Mouse (Mus musculus) MEL-GATA-1-ER (cell line): ENCODE results near the gene Mthfd1l.

Experiments used
- DNase-seq: peaks from one replicate; pipeline ENCODE4 v3.0.0-alpha.2; 2012; ENCODE audit warnings: low read depth; ENCODE audit errors: extremely low read depth

Gene Mthfd1l

DNA sequence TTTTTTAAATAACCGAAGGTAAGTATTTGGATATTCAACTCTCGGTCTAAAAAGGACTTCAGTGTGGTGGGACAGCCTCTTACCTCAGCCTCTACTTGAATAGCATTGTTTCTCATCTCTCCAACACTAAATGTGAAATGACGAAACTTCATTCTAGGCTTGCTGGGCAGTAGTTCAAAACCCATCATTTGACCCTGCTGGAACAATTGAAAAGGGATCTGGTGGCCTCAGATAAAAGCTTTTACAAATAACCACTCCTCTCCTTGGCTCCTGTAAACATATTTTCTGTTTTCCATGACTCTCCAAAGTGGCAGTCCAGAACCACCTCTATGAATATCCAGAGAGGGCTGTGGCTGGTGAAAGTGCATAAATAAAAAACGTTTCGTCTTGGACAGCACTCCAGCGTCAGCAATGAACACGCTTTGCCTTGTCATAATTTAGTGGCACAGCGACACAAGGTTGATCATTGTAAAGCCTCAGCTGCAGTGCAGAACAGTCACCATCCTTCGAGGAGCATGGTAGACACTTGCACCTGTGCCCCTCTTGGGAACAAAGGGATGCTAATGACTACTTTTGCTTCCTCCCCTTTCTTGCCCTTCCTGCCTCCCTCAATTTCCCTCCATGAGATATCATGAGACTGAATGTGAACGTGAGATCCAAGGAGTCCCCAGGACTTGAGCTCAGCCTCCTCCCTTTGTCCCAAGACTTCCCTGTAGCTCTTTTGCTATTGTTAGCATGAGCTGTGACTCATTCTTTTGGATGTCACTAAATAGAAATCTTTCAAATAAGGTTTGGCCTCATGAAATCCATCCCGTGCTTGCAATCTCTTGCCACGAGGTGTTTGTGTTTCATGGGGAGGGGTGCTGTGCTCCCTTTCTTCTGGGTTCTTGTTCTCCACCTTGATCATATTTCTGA, 179.2 kb downstream of the Mthfd1l start:
- no peak for DNase-seq

DNA sequence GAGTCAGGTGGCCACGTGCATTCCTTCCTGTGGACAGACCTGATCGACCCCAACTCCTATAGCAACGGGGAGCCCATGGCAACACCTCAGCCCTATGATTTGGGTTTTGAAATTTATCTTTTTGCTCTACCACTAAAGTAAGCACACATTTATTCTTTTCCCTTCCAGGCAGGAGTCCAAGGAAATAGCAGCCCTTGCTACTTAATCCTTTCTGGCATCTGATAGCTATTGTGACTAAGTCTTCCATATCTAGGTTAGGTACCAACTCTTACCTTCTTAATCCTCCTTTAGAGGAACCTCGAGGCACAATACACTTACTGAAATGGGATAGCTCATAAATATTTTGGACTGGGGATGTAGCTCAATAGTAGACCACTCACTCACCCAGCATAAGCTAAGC, 180.1 kb downstream of the Mthfd1l start:
- DNase-seq: no peak

DNA sequence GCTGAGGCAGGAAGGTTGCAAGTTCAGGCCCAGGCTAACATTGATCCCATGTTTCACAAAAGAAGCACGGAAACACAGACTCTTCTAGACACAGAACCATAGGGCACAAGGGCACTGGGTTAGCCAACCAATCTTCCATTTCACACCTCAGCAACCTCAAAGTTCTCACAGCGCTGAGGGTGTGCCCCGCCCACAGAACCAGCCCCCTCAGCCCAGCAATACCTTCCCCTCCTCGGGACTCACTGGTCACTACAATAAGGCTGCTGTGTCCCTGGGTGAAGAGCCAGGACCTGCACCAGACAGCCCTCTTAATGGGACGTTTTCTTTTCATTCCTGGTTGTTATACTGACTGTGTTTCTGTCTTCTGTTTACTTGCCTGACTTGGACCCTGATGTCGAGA, 181.1 kb downstream of the Mthfd1l start:
- DNase-seq: no peak

DNA sequence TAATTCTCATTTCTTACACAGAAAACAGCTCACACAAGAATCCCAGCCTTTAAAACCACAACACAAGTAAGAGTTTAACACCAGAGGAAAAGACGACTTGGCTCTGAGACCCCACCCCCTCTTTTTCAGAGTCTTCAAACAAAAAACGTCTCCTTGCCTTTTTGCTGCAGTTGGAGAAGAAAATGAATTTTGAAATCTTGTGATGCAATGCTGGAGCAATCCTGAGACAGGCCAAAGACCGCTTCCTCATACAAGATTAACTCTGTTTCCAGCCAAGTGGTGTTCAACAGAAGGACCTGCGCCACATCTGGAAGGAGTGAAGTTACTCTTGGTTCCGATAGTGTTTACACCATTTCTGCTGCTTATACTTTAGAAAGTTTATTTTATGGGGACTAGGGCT, 182.6 kb downstream of the Mthfd1l start:
- DNase-seq: no peak

DNA sequence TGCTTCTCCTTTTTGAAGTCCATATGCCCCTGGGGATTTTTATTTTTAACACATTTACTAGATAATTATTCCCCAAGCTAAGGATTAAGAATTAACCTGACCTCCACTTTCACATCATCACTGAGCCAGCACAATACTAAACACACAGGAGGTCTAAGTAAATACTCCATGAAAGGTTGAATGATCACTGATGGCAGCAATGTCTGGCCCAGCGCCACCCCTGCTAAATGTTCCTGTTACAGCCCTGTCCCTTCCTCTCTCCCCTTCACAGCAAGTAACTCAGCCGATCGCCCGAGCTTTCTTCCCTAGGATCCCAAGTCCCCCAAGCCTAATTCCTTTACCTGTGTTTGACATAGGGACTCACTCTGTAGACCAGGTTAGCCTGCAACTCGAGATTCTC, 185.6 kb downstream of the Mthfd1l start:
- DNase-seq: no peak

DNA sequence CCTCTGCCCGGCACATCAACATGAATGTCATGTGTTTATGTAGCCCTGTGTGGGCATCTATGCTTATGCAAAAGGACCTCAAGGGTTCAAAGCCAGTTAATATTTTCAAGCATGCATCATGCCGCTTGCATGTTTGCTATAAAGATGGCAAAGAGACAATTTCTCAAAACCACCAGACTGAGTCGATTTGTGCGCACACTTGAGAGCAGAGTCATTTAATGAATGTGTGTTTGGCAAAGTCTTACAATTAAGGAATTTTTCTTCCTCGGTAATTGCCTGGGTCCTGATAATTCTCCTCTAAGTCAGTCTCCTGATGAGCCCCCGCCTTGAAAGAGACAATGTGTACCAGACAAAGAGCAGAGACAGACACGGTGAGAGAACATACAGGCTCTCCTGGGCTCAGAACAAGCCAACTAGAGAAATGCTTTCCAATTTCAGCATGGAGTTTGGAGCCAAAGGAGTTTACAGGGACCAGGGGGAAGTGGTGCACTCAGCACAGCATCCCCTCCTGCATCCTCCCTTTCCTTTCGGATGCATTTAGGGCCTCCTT, 186.7 kb downstream of the Mthfd1l start:
- no peak for DNase-seq

DNA sequence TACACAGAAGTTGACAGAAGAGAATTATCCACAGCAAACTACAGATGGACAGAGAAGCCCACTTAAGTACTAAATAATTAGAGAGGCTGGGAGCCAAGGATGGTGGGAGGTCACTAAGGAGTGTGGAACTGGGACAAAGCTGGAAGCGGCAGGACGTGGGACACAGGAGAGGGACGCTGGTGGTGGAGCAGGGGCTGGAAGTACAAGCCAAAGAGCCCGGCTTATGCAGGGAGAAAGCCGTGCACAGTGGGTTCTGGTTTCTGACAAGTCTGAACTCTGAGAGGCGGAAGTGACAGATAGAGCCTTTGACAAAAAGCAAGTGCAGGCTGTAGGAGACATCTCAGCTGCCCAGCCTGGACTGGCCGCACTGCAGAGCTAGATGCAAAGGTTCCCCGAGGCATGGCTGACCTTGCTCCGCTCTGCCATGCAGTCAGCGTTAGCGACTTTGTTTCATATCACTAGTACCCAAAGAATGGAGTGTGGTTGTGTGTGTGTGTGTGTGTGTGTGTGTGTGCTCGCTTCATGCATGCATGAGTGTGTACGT, 187.4 kb downstream of the Mthfd1l start:
- DNase-seq: no peak

DNA sequence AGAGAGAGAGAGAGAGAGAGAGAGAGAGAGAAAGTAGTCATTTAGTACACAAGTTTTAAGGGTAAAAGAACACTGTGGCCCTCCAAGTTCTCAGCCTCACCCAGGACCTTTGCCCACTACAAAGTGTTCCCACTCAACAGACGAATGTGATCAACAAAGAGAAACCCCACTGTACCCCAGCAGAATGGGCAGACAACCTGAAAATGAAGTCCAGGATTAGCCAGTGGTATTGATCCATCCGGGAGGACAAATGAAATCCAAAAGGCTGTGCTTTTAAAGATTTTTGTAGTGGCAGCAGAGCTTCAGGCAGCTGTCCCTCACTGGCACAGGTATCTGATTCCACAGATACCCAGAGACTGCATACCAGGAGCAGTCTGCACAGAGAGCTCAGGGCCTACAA, 189.1 kb downstream of the Mthfd1l start:
- DNase-seq: no peak

DNA sequence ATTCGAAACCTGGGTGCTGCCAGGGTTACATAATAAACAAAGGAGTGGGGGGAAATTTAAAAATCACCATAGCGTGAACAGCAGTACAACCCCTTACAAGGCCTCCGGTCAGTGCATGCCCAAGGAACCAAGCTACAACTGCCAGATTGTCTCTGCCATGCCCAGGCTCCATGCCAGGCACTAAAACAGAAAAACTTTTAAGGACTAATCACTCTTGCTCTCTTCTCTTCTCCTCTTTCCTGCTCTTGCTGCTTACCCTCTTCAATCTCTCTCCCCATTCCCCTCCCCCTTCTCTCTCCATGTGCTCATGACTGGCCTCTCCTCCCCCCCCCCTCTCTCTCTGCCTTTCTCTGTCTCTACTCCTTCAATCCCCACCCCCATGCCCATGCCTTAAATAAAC, 190.1 kb downstream of the Mthfd1l start:
- DNase-seq: no peak

DNA sequence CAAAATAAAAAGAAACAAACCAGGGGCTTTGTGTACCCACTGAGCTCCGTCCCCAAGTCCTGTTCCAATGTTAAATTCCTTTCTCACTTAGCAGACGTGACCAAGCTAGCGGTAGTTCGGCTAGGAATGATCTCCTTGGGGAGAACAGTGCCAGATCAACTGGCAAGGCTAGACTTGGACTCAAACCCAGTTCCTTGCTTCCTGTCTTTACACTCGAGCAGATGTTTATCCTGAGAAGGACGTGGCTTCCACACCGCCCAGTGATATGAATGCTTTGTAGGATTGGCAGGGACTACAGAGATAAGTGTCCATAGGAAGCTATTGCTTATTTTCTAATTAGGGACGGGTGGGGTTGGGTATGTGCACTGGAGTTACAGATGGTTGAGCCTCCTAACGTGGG, 191.8 kb downstream of the Mthfd1l start:
- no peak for DNase-seq

DNA sequence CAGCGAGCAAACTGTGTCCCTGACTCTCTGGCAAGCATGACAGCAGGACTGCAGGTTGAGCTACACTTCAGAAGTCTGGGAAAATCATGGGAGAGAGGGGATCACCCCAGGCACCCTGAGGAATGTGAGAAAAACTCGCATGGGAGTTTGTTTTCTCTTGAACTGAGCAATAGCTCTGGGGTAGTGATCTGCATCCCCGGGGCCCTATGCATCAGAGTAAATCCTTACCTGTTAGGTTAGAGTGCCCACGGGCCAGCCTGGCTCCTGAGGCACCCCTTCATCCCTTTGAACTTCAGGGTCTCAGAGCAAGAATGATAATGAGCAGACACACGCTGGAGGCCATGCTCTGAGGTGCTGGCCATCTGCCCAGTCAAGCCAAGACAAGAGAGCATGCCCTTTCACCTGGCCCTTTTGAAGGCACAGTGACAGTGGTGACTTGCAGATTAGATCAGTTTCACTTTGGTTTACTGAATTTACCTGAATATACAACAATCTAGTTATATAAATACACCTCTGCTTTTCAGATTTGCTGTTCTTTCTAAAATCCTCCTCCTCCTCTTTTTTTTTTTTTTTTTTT, 195.4 kb downstream of the Mthfd1l start:
- DNase-seq: no peak

DNA sequence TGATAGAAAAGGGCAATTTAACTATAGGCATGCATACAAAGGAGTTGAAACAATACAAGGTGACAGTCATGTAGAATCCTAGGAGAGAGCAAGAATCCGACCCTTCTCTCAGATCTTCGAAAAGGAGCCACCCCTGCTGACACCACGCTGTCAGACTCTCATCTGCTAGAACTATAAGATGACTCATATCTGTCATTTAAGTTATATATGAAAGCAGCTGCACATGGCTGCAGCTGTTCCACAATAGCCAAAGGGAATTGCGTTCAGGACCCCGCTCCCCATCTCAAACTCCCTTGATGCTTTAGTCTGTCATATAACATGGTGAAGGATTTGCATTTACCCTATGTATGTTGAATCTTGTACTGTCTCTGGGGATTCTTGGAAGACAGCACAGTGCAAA, 201.3 kb downstream of the Mthfd1l start:
- DNase-seq: no peak

DNA sequence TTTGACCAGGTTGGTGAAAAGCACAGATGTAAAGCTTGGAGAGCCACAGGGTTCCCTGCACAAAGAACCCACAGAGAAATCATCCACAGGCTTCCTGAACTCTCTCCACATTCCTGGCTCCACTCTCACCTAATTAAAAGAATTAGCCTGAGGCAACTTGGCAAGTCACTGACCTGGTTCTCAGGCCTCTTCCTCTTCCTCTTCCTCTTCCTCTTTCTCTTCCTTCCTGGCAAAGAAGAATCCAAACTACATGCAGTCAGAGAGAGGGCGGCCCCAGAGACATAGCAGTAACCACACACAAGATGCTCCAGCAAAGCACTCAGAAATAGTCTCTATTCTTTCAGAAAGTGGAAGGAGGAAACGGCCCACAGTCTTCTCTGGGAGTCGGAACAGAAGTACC, 201.8 kb downstream of the Mthfd1l start:
- DNase-seq: no peak

DNA sequence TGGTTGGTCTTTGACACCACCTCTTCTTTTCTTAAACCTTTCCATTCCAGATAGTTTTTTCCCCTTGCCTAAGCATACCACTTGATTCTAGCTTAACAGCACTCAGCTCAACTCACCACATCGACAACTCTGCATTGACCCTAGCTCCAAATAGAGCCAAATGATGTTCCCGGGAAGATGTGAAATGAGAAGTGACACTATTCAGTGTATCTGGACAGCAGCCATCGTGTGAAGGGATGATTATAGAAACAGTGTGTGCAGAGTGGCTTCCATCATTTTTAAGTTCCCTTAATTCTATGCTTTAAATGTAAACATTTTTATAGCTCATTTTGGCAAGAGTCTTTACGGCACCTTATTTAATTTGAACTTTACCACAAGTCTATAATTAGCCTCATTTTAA, 204.4 kb downstream of the Mthfd1l start:
- DNase-seq: no peak

DNA sequence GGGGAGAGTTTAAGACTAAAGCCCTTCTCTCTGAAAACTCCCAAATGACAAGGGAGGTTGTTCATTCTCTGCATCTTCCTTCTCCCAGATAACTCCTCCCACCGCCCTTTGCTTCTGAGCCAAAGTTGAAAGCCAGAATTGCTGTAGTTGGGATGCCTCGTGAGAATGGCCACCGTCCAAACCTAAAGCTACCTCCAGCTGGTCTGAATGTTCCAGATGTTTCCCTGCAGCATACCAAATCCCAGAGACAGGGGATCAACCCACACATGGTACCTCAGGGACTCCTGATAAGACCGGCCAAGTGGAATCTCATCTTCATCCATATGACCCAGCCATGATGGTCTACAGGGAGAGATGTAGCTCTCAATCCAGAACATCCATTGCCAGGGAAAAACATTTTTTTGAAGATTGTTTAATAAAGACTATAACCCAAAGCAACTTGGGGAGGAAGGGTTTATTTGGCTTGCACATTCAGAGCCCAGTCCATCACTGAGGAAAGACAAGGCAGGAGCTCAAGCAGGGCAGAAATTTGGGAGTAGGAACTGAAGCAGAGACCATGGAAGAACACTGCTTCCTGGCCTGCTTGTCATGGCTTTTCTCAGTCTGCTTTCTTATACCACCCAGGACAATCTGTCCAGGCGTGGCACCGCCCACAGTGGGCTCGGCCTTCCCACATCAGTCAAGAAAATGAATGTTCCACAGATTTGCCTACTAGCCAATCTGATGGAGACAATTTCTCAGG, 206.3 kb downstream of the Mthfd1l start:
- DNase-seq: no peak

DNA sequence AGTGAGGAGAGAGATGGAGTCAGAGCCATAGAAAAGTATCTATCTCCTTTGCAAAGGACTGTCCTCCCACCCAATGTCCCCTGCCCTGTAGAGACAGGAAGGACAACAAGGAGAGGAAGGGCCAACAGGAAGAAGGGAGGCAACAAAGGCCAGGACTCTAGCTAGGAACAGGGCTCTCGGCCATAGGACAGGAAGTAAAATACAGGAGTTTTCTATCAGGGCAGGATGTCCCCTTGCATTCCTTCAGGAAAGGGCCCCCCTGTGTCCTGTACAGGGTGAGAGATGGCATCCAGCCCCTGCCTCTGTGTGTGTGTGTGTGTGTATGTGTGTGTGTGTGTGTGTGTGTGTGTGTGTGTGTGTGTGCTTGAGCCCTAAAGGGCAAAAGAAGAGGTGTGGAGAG, 209.0 kb downstream of the Mthfd1l start:
- DNase-seq: no peak

DNA sequence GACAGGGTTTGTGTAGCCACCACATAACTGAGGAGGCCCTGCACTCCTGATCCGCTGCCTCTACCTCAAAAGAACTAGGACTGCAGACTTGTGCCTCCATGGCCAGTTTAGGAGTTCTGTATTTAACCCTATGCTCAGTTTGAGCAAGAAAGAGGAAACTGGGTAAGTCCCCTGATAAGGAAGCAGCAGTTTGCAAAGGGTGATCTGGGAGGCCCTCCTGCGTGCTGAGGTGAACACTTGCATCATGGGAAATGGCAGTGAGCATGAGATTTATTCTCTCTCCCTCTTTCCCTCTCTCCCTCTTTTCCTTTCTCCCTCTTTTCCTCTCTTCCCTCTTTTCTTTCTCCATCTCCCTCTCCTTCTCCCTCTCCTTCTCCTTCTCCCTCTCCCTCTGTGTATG, 209.5 kb downstream of the Mthfd1l start:
- DNase-seq: peak; percentile 69

DNA sequence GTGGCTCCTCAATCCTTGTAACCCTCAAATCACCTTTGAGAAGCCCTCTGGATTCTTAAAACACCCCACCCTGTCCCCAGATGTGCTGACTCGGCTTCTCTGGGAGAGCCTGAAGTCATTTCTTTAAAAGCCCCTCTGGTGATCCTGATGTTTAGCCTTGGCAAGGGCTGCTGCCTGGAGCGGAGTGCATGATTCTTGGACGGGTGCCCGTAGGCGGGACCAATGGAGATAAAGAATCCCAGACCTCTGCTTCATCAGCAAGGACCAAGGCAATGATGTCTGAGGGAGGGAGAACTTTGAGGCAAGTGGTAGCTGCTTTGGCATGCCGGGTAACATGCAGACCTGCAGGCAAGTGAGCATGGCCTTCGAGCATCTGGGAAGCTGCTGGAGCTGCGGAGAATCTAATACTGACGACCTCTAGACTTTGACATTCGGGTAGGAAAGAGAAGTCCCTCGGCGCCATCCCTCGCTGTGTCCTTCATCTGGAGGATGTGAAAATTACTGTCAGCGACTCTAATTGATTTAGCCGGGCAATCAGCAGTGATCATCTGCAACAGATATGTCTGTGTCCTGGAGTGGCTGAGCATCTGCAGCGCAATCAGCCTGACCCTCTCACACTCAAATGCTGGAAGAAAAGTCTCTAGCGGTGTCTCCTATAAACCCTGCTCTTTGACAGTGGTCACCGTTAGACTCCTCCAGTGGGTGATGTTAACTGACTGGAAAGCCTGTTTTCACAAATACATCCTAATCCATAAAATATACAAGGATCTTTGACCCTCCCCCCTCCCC, 215.9 kb downstream of the Mthfd1l start:
- DNase-seq: no peak

DNA sequence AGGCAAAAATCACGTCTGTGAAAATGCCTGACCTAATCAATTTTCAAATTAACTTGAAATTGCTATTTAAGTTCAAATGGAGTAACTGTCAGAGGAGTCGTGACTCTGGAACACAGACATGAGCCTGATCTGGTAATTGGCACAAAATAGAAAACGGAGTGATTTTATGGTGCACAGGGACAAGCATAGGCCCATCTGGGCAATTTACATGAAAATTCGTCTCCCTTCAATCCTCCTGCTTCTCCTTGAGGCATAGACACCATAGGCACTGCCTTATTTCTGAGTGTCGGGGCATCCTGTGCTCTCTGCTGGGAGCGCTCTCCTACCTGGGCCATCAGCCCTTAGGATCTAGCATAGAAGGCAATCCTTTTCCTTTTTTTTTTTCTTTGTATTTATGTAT, 216.5 kb downstream of the Mthfd1l start:
- DNase-seq: no peak

DNA sequence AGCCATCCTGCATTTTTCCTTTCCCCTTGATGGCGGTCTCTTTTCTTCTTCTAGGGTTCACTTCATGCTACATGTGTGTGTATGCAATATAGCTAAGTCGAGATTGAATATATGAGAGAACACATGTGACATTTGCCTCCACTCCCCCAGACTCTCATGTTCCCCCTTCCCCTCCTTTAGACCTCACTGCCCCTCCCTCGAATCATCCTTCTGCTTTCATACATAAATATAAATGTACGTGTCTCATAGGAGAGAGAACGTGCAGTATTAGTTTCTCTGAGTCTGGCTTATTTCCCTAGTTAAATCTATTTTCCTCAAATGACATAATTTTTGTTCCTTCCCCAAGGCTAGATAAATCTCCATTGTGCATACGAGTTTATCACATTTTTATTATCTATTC, 226.1 kb downstream of the Mthfd1l start:
- DNase-seq: no peak

DNA sequence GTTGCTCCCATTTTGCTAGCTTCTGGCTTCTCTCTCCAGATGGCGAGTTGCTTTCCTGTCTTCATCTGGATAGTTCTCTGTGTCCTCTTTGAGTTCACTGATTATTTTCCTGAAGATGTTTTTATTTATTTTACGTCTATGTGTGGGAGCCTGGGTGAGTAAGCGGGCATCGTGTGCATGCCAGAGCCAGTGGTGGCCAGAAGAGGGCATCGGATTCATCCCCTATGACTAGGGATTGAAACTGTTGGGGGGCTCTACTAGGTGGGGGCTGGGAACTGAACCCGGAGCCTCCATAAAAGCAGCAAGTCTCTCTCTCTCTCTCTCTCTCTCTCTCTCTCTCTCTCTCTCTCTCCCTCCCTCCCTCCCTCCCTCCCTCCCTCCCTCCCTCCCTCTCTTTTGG, 227.0 kb downstream of the Mthfd1l start:
- no peak for DNase-seq
